Mouse (Mus musculus) retina, postnatal 7 days (tissue): Measurements from ENCODE around the gene Sptb.

Experiments
- DNase-seq: peaks from one replicate; pipeline ENCODE4 v3.0.0-alpha.2; 2012; ENCODE audit warnings: low read depth, low spot score

The Sptb gene

GRCm38 (mm10) chr12:76710351-76711100 lies at the start of gene Sptb:
TSS of gene Sptb (minus strand) at chr12:76710547.
- peak; percentile 44 for DNase-seq

- DNase-seq: peak; percentile 42
Measured at GRCm38 (mm10) chr12:76752652-76753318, 42.4 kb upstream of the Sptb start.

GRCm38 (mm10) chr12:76750866-76751459 lies 40.6 kb upstream of the Sptb start:
- DNase-seq: no peak

GRCm38 (mm10) chr12:76727955-76728354 lies 17.6 kb upstream of the Sptb start:
- no peak for DNase-seq

GRCm38 (mm10) chr12:76722026-76722425 lies 11.7 kb upstream of the Sptb start:
- no peak for DNase-seq

- no peak for DNase-seq
Measured at GRCm38 (mm10) chr12:76720572-76720971, 10.2 kb upstream of the Sptb start.

GRCm38 (mm10) chr12:76718384-76718783 lies 8.0 kb upstream of the Sptb start:
- DNase-seq: no peak

GRCm38 (mm10) chr12:76709795-76710350 lies 474 bp downstream of the Sptb start:
- DNase-seq: peak; percentile 24

- no peak for DNase-seq
Measured at GRCm38 (mm10) chr12:76708956-76709794, 1.2 kb downstream of the Sptb start.

GRCm38 (mm10) chr12:76708181-76708580 lies 2.2 kb downstream of the Sptb start:
- DNase-seq: no peak

- no peak for DNase-seq
Measured at GRCm38 (mm10) chr12:76696380-76696935, 13.9 kb downstream of the Sptb start.

- DNase-seq: no peak
Measured at GRCm38 (mm10) chr12:76695773-76696172, 14.6 kb downstream of the Sptb start.

GRCm38 (mm10) chr12:76694801-76695505 lies 15.4 kb downstream of the Sptb start:
- DNase-seq: no peak

GRCm38 (mm10) chr12:76687498-76688200 lies 22.7 kb downstream of the Sptb start:
- no peak for DNase-seq

GRCm38 (mm10) chr12:76685647-76686046 lies 24.7 kb downstream of the Sptb start:
- no peak for DNase-seq

- DNase-seq: no peak
Measured at GRCm38 (mm10) chr12:76684493-76684892, 25.9 kb downstream of the Sptb start.

GRCm38 (mm10) chr12:76681937-76682336 lies 28.4 kb downstream of the Sptb start:
- no peak for DNase-seq

- no peak for DNase-seq
Measured at GRCm38 (mm10) chr12:76677068-76677467, 33.3 kb downstream of the Sptb start.

- DNase-seq: no peak
Measured at GRCm38 (mm10) chr12:76676477-76676876, 33.9 kb downstream of the Sptb start.

- DNase-seq: no peak
Measured at GRCm38 (mm10) chr12:76675364-76675763, 35.0 kb downstream of the Sptb start.
